8 mouse cellular contexts compared by ENCODE assay signal in the genomic region with DNA sequence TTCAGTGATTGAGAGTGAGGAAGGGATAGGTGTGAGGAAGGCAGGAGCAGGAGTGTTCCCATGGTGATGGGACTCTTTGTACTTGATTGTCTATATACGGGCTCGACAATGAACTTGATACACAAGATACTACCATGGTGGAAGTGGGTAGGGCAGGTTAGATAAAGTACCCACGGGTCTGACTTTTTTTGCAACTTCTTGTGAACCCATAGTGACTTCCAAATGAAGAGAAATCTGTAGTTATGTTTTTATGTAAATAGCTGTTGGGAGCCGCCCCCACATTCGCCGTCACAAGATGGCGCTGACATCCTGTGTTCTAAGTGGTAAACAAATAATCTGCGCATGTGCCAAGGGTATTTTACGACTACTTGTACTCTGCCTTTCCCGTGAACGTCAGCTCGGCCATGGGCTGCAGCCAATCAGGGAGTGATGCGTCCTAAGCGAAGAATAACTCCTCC. TPM values are rescaled to one million over a fixed set of nuclear protein-coding genes. Genes with fewer than 3 reads are reported as not detected.
A peak's percentile ranks its signal among the peaks of the same experiment; 100 is the strongest.
DNase-seq lines count a peak whose midpoint lies in the region; ATAC-seq and TF ChIP-seq lines count a peak whose summit lies in the region.
"Not testable (repeated sequence)": the region's sequence is repeated elsewhere in the genome, so short reads cannot be mapped to it uniquely, and the experiment has no call there.

No protein-coding gene starts in this region.

- peak; percentile 89 for DNase-seq in CD4-positive, CD25-positive, alpha-beta regulatory T cell, adult 2 months (ENCODE audit: low read depth, low spot score)
- peak; percentile 42 for DNase-seq in embryo, embryonic 10 days (ENCODE audit: low spot score)
- not testable (repeated sequence) for DNase-seq in heart, postnatal 0 days (ENCODE audit: low spot score)
- peak in 1 of 3 experiments; percentile 28 for DNase-seq in liver, embryonic 14.5 days (ENCODE audit: low read depth in 3 of 3, low spot score in 3 of 3)
- peak; percentile 69 for DNase-seq in midbrain, embryonic 14.5 days
- peak; percentile 71 for DNase-seq in skeletal muscle tissue, adult 2 months (ENCODE audit: low read depth, low spot score)

- peak overlapping the region; percentile 56 for H3K4me2 ChIP-seq in forebrain, embryonic 13.5 days
- H3K4me2 ChIP-seq in heart, postnatal 0 days (ENCODE audit: low read depth, low read length): peak overlapping the region; percentile 58
- H3K4me2 ChIP-seq in kidney, embryonic 14.5 days (replicated peaks; ENCODE audit: low read depth, low read length): peak overlapping the region; percentile 41; the same call in 1 of the 2 replicates
- H3K4me2 ChIP-seq in liver, embryonic 14.5 days (ENCODE audit: low read depth): peak overlapping the region; percentile 59
- peak overlapping the region; percentile 49 for H3K4me2 ChIP-seq in midbrain, embryonic 14.5 days (ENCODE audit: low read length)

- not testable (repeated sequence) for H3K9ac ChIP-seq in forebrain, embryonic 13.5 days; heart, postnatal 0 days (replicated peaks; ENCODE audit: low read depth, low read length); kidney, embryonic 14.5 days (ENCODE audit: low read depth, low read length); liver, embryonic 14.5 days (replicated peaks); midbrain, embryonic 14.5 days (replicated peaks; ENCODE audit: low read length)

- ATAC-seq in forebrain, embryonic 13.5 days: peak; percentile 68
- ATAC-seq in heart, postnatal 0 days (ENCODE audit: insufficient read depth, low read depth): peak; percentile 46
- peak; percentile 66; the same call in 1 of the 2 replicates for ATAC-seq in kidney, embryonic 14.5 days (ENCODE audit: low FRiP score, low TSS enrichment)
- ATAC-seq in liver, embryonic 14.5 days (ENCODE audit: insufficient read depth): peak; percentile 69; the same call in 1 of the 2 replicates
- ATAC-seq in midbrain, embryonic 14.5 days (ENCODE audit: low FRiP score, low TSS enrichment): peak; percentile 44; the same call in 1 of the 2 replicates

- not testable (repeated sequence) for TF ChIP-seq CTCF in heart, postnatal 0 days (IDR thresholded peaks at IDR 0.05; ENCODE audit: low read depth); liver, embryonic 14.5 days (IDR thresholded peaks at IDR 0.05; ENCODE audit: low read depth)

- WGBS in forebrain, embryonic 13.5 days: 17% methylated on average over 7 of the region's 14 CpGs
- WGBS in heart, postnatal 0 days: 21% methylated on average over 7 of the region's 14 CpGs
- WGBS in kidney, embryonic 14.5 days: 23% methylated on average over 7 of the region's 14 CpGs
- WGBS in liver, embryonic 14.5 days (ENCODE audit: insufficient replicate concordance): 23% methylated on average over 8 of the region's 14 CpGs
- WGBS in midbrain, embryonic 14.5 days: 9% methylated on average over 8 of the region's 14 CpGs

- H3K27ac ChIP-seq in forebrain, embryonic 13.5 days; kidney, embryonic 14.5 days (ENCODE audit: low read depth, low read length); liver, embryonic 14.5 days: not testable (repeated sequence)
- H3K27ac ChIP-seq in heart, postnatal 0 days (ENCODE audit: low read depth): peak overlapping the region; percentile 70
- peak overlapping the region; percentile 63 for H3K27ac ChIP-seq in midbrain, embryonic 14.5 days (replicated peaks; ENCODE audit: low read depth, low read length)

- not testable (repeated sequence) for H3K27me3 ChIP-seq in forebrain, embryonic 13.5 days; midbrain, embryonic 14.5 days (ENCODE audit: control insufficient read depth, insufficient read depth, low read length)
- peaks cover 27% of the 10 kb centered on the region for H3K27me3 ChIP-seq in heart, postnatal 0 days (ENCODE audit: control insufficient read depth, insufficient read depth, low read length)
- peaks cover 35% of the 10 kb centered on the region for H3K27me3 ChIP-seq in kidney, embryonic 14.5 days (ENCODE audit: control insufficient read depth, insufficient read depth, low read length)
- peaks cover 38% of the 10 kb centered on the region for H3K27me3 ChIP-seq in liver, embryonic 14.5 days (ENCODE audit: control insufficient read depth, insufficient read depth, low read length)

- H3K9me3 ChIP-seq in forebrain, embryonic 13.5 days (replicated peaks); heart, postnatal 0 days (replicated peaks; ENCODE audit: control insufficient read depth, low read length); kidney, embryonic 14.5 days (ENCODE audit: control insufficient read depth, low read length); liver, embryonic 14.5 days (ENCODE audit: control insufficient read depth, low read length); midbrain, embryonic 14.5 days (ENCODE audit: control insufficient read depth, low read length): not testable (repeated sequence)

- H3K36me3 ChIP-seq in forebrain, embryonic 13.5 days (ENCODE audit: poor library complexity, severe bottlenecking); heart, postnatal 0 days (replicated peaks; ENCODE audit: control insufficient read depth, insufficient read depth, low read length); kidney, embryonic 14.5 days (ENCODE audit: control insufficient read depth, insufficient read depth, low read length); liver, embryonic 14.5 days (replicated peaks; ENCODE audit: control insufficient read depth, insufficient read depth, low read depth); midbrain, embryonic 14.5 days (ENCODE audit: control insufficient read depth, insufficient read depth, low read length): not testable (repeated sequence)

- not testable (repeated sequence) for TF ChIP-seq EP300 in heart, postnatal 0 days (IDR thresholded peaks at IDR 0.05; ENCODE audit: low read depth); liver, embryonic 14.5 days (IDR thresholded peaks at IDR 0.05; ENCODE audit: low read depth)

- H3K4me1 ChIP-seq in forebrain, embryonic 13.5 days: peaks cover 28% of the 10 kb centered on the region
- not testable (repeated sequence) for H3K4me1 ChIP-seq in heart, postnatal 0 days (ENCODE audit: control insufficient read depth, insufficient read depth); liver, embryonic 14.5 days (replicated peaks; ENCODE audit: control insufficient read depth in 2 of 2, insufficient read depth in 2 of 2, low read length in 1 of 2)
- peaks cover 10% of the 10 kb centered on the region; the same call in 1 of the 2 replicates for H3K4me1 ChIP-seq in kidney, embryonic 14.5 days (ENCODE audit: control insufficient read depth, insufficient read depth, low read length)
- H3K4me1 ChIP-seq in midbrain, embryonic 14.5 days (ENCODE audit: control insufficient read depth, insufficient read depth, low read length): peaks cover 26% of the 10 kb centered on the region

- peak overlapping the region; percentile 44 for H3K4me3 ChIP-seq in forebrain, embryonic 13.5 days
- H3K4me3 ChIP-seq in heart, postnatal 0 days (ENCODE audit: low read depth, low read length): peak overlapping the region; percentile 61
- peak overlapping the region; percentile 48 for H3K4me3 ChIP-seq in kidney, embryonic 14.5 days (ENCODE audit: low read length)
- H3K4me3 ChIP-seq in liver, embryonic 14.5 days (ENCODE audit: insufficient read depth in 1 of 2, low read depth in 2 of 2, low read length in 2 of 2): peak overlapping the region; percentile 40 to 47
- H3K4me3 ChIP-seq in midbrain, embryonic 14.5 days (replicated peaks; ENCODE audit: low read depth, low read length): peak overlapping the region; percentile 35

RNA-seq across cellular contexts. Expression of gene Rab6b, which starts 3.2 kb away (rescaled TPM):
- 38.5 TPM in 2 replicates for polyA plus RNA-seq in forebrain, embryonic 13.5 days (2015; fragmentation: Nextera tagmentation; extraction: Ambion mirVana)
- 1.7 and 1.9 TPM in 2 replicates for total RNA-seq in heart, postnatal 0 days (2014; rRNA removed; ENCODE audit: low replicate concordance)
- 1.9 and 2.1 TPM in 2 replicates for polyA plus RNA-seq in heart, postnatal 0 days (2015; fragmentation: Nextera tagmentation; extraction: Ambion mirVana)
- 3.1 and 3.5 TPM in 2 replicates for polyA plus RNA-seq in kidney, embryonic 14.5 days (2014; fragmentation: Nextera tagmentation; extraction: Ambion mirVana)
- polyA plus RNA-seq in liver, embryonic 14.5 days (2012; rRNA removed): 0.11 and 0.13 TPM in 2 replicates
- 0.05 TPM in 1 of 2 replicates, not detected in the other for polyA plus RNA-seq in liver, embryonic 14.5 days (2014; fragmentation: Nextera tagmentation; extraction: Ambion mirVana)
- polyA plus RNA-seq in midbrain, embryonic 14.5 days (2014; fragmentation: Nextera tagmentation; extraction: Ambion mirVana): 64.2 and 93.4 TPM in 2 replicates
